Comparison of ENCODE assay signal across 10 mouse cellular contexts in the genomic region with DNA sequence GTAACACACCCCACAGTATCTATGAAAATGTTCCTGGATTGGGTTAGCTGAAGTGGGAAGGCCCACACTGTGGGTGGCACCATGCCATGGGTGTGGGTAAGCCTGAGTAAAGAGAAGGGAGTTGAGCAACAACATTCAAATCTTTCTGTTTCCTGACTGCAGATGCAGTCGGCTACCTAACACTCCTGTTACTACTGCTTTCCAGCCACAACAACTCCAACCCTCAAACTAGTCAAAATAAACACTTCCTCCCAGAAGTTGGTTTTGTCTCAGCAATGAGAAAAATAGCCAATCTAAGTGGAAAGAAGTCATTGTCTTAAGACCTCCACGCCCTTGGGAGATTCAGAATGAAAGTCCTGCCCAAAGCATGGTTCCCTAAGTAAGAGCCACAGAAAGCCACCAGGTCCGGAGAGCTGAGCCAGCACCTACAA. TPM values are rescaled to one million over a fixed set of nuclear protein-coding genes. Genes with fewer than 3 reads are reported as not detected.
DNase-seq lines count a peak whose midpoint lies in the region; ATAC-seq lines count a peak whose summit lies in the region.
"Had no signal": no experiment of that assay in that cellular context is flagged by ENCODE, and none has a peak within 500 bp of the region (broad histone marks: within the 10 kb centered on the region; RNA-seq: fewer than 3 reads in every experiment).

No protein-coding gene starts in this region.

- H3K4me1 ChIP-seq in midbrain, embryonic 11.5 days (ENCODE audit: control insufficient read depth, insufficient read depth, low read length) = peaks cover 11% of the 10 kb centered on the region
- H3K4me1 ChIP-seq in forebrain, embryonic 15.5 days = peaks cover 48% of the 10 kb centered on the region

- no peaks in the 10 kb centered on the region for H3K27me3 ChIP-seq in midbrain, embryonic 11.5 days (ENCODE audit: control insufficient read depth, insufficient read depth, low read length)
- no peaks in the 10 kb centered on the region for H3K27me3 ChIP-seq in forebrain, embryonic 15.5 days
- H3K27me3 ChIP-seq: embryonic facial prominence, embryonic 13.5 days; limb, embryonic 13.5 days had no signal

- DNase-seq in gastrocnemius, postnatal 14 days = peak; percentile 40
- DNase-seq in gastrocnemius, adult 8-10 months (ENCODE audit: low spot score in 2 of 2) = no peak
- peak; percentile 80 for DNase-seq in brain, adult 2 months (ENCODE audit: low read depth, low spot score)
- DNase-seq in layer of hippocampus, adult 9-11 months = peak; percentile 91
- DNase-seq in spleen, postnatal 10 days (ENCODE audit: low spot score in 2 of 2) = no peak
- DNase-seq in midbrain, embryonic 11.5 days (ENCODE audit: low spot score, missing footprints) = no peak

- intact Hi-C loops in gastrocnemius, postnatal 14 days (cut with DNase I; ENCODE audit: low total_unique reads) = no loop called here

- no peak overlapping the region for H3K27ac ChIP-seq in midbrain, embryonic 11.5 days (ENCODE audit: low read depth, low read length)
- no peak overlapping the region for H3K27ac ChIP-seq in forebrain, embryonic 15.5 days (replicated peaks)
- H3K27ac ChIP-seq: embryonic facial prominence, embryonic 13.5 days; limb, embryonic 13.5 days had no signal

- ATAC-seq in megakaryocyte progenitor cell, adult 5-6 weeks (replicated peaks; ENCODE audit: poor library complexity) = peak; percentile 69
- no peak for ATAC-seq in midbrain, embryonic 11.5 days (ENCODE audit: low FRiP score)
- ATAC-seq in forebrain, embryonic 15.5 days (replicated peaks) = no peak

- H3K36me3 ChIP-seq in midbrain, embryonic 11.5 days (ENCODE audit: control insufficient read depth, insufficient read depth, low read length) = peaks cover 13% of the 10 kb centered on the region
- H3K36me3 ChIP-seq in forebrain, embryonic 15.5 days = peaks cover 22% of the 10 kb centered on the region

- H3K4me3 ChIP-seq in midbrain, embryonic 11.5 days (ENCODE audit: low read depth, low read length) = no peak overlapping the region
- H3K4me3 ChIP-seq in forebrain, embryonic 15.5 days = no peak overlapping the region
- H3K4me3 ChIP-seq: embryonic facial prominence, embryonic 13.5 days; limb, embryonic 13.5 days had no signal

- no peak overlapping the region for H3K4me2 ChIP-seq in midbrain, embryonic 11.5 days
- no peak overlapping the region for H3K4me2 ChIP-seq in forebrain, embryonic 15.5 days (replicated peaks)
- H3K4me2 ChIP-seq: embryonic facial prominence, embryonic 13.5 days; limb, embryonic 13.5 days had no signal

- H3K9me3 ChIP-seq in midbrain, embryonic 11.5 days (ENCODE audit: control insufficient read depth, low read length) = no peaks in the 10 kb centered on the region
- H3K9me3 ChIP-seq in forebrain, embryonic 15.5 days = no peaks in the 10 kb centered on the region
- H3K9me3 ChIP-seq: embryonic facial prominence, embryonic 13.5 days; limb, embryonic 13.5 days had no signal

- WGBS in midbrain, embryonic 11.5 days = 88% methylated on average over 3 of the region's 3 CpGs
- WGBS in forebrain, embryonic 15.5 days = 90% methylated on average over 3 of the region's 3 CpGs

- H3K9ac ChIP-seq in midbrain, embryonic 11.5 days (ENCODE audit: low read length) = no peak overlapping the region
- no peak overlapping the region for H3K9ac ChIP-seq in forebrain, embryonic 15.5 days (replicated peaks)
- H3K9ac ChIP-seq: embryonic facial prominence, embryonic 13.5 days; limb, embryonic 13.5 days had no signal

RNA-seq across cellular contexts. Expression of gene Pfkfb3, which starts 57.3 kb away (rescaled TPM):
- total RNA-seq in gastrocnemius, postnatal 14 days (2021) = 10 to 100 TPM; 14.9 to 20.5 TPM
- 100 to 1,000 TPM; 202 to 429 (median 324) TPM for total RNA-seq in gastrocnemius, adult 8-10 months (2022)
- total RNA-seq in megakaryocyte progenitor cell, adult 5-6 weeks (2015) = 48.2 and 49.0 TPM in 2 replicates
- total RNA-seq in megakaryocyte progenitor cell, adult 5-6 weeks (2017) = 40.9 and 45.9 TPM in 2 replicates
- 13.8 TPM in 2 replicates for polyA plus RNA-seq in midbrain, embryonic 11.5 days (2014; fragmentation: Nextera tagmentation; extraction: Ambion mirVana)
- 32.5 and 33.5 TPM in 2 replicates for polyA plus RNA-seq in forebrain, embryonic 15.5 days (2015; fragmentation: Nextera tagmentation; extraction: Ambion mirVana)

Comparison
In these comparisons a context has a peak if more than half of its experiments do, and no peak if none do; other contexts are left out.
1. DNase-seq: peak in gastrocnemius, postnatal 14 days (single experiment), brain, adult 2 months (single experiment) and layer of hippocampus, adult 9-11 months (single experiment); none in gastrocnemius, adult 8-10 months (0 of 2), spleen, postnatal 10 days (0 of 2) and midbrain, embryonic 11.5 days (single experiment).
2. RNA of gene Pfkfb3, which starts 57.3 kb away (total RNA-seq): 202 to 429 TPM in gastrocnemius, adult 8-10 months; 40.9 to 49.0 TPM in megakaryocyte progenitor cell, adult 5-6 weeks and 14.9 to 20.5 TPM in gastrocnemius, postnatal 14 days; every median in the first group is over 4 times any median in the second.